Mouse (Mus musculus) neural tube, embryonic 11.5 days (tissue): Measurements from ENCODE around the gene Prkcb. TPM values are rescaled to one million over a fixed set of nuclear protein-coding genes. Genes with fewer than 3 reads are reported as not detected.

Source experiments
- ATAC-seq: fragments of 200-750 bp; cut with Nextera tagmentation; 2 replicates; pipeline ENCODE4 v1.8.0; 2017; ENCODE audit warnings: moderate number of reproducible peaks, mild to moderate bottlenecking, moderate TSS enrichment, moderate library complexity; ENCODE audit not compliant: insufficient read depth, low FRiP score, low TSS enrichment
- DNase-seq: peaks from one replicate; pipeline ENCODE4 v3.0.0-alpha.2; 2015; ENCODE audit warnings: low spot score
- H3K27ac ChIP-seq: fragments of 300-500 bp; sonication (generic); 2 replicates; pipeline ENCODE4 v1.5.1; 2014; ENCODE audit warnings: low read depth, mild to moderate bottlenecking, low read length
- H3K27me3 ChIP-seq: fragments of 300-500 bp; sonication (generic); 2 replicates; pipeline ENCODE4 v1.6.1; 2014; ENCODE audit warnings: mild to moderate bottlenecking, low read length, mixed read lengths; ENCODE audit not compliant: control insufficient read depth, insufficient read depth
- H3K36me3 ChIP-seq: fragments of 300-500 bp; sonication (generic); 2 replicates; pipeline ENCODE4 v1.6.1; 2014; ENCODE audit warnings: mild to moderate bottlenecking, low read length, moderate library complexity, mixed read lengths; ENCODE audit not compliant: control insufficient read depth, insufficient read depth
- H3K4me1 ChIP-seq: fragments of 300-500 bp; sonication (generic); 2 replicates; pipeline ENCODE4 v1.6.1; 2014; ENCODE audit warnings: low read length, mixed read lengths; ENCODE audit not compliant: control insufficient read depth, insufficient read depth
- H3K4me2 ChIP-seq: fragments of 300-500 bp; sonication (generic); 2 replicates; pipeline ENCODE4 v1.6.1; 2014; ENCODE audit warnings: low read depth, mild to moderate bottlenecking, moderate library complexity
- H3K4me3 ChIP-seq: fragments of 300-500 bp; sonication (generic); 2 replicates; pipeline ENCODE4 v1.5.1; 2014; ENCODE audit warnings: low read depth, low read length
- H3K9ac ChIP-seq: fragments of 300-500 bp; sonication (generic); 2 replicates; pipeline ENCODE4 v1.6.1; 2014; ENCODE audit warnings: mild to moderate bottlenecking, low read length
- H3K9me3 ChIP-seq: fragments of 300-500 bp; sonication (generic); 2 replicates; pipeline ENCODE4 v1.6.1; 2016; ENCODE audit warnings: low read length; ENCODE audit not compliant: control insufficient read depth
- WGBS: fragments of 180-500 bp; shearing (Covaris S2); extraction: QIAGEN DNeasy Blood & Tissue Kit; methylation state at CpG from one replicate; pipeline ENCODE4 v1.1.7; 2014; 5-methylcytosine and 5-hydroxymethylcytosine counted together
- polyA plus RNA-seq: library from polyadenylated mRNA; unstranded; fragments of >200 nt; fragmentation: Nextera tagmentation; extraction: Ambion mirVana; gene quantifications from 2 replicates; pipeline ENCODE4 v1.2.1, GENCODE M21; 2014

The Prkcb gene
- polyA plus RNA-seq, 1 experiment from 2014 or later, result 13.4 TPM

GRCm38 (mm10) chr7:122414608-122415007, 126.1 kb downstream of the Prkcb start:
- no peaks in the 10 kb centered on the region for H3K27me3 ChIP-seq
- H3K4me3 ChIP-seq, result no peak overlapping the region
- no peak for DNase-seq
- no peak for ATAC-seq
- H3K9ac ChIP-seq, result no peak overlapping the region
- no peaks in the 10 kb centered on the region for H3K9me3 ChIP-seq
- H3K27ac ChIP-seq, result no peak overlapping the region
- H3K4me2 ChIP-seq, result no peak overlapping the region
- no peaks in the 10 kb centered on the region for H3K4me1 ChIP-seq
- WGBS, result 89% methylated on average over 6 of the region's 6 CpGs
- no peaks in the 10 kb centered on the region for H3K36me3 ChIP-seq

GRCm38 (mm10) chr7:122415387-122415786, 126.8 kb downstream of the Prkcb start:
- 88% methylated on average over 9 of the region's 9 CpGs for WGBS
- no peaks in the 10 kb centered on the region for H3K4me1 ChIP-seq
- H3K9ac ChIP-seq, result no peak overlapping the region
- no peaks in the 10 kb centered on the region for H3K36me3 ChIP-seq
- no peak for ATAC-seq
- no peak overlapping the region for H3K4me2 ChIP-seq
- DNase-seq, result no peak
- no peak overlapping the region for H3K4me3 ChIP-seq
- H3K27me3 ChIP-seq, result no peaks in the 10 kb centered on the region
- H3K9me3 ChIP-seq, result no peaks in the 10 kb centered on the region
- H3K27ac ChIP-seq, result no peak overlapping the region

- H3K9me3 ChIP-seq, result no peaks in the 10 kb centered on the region
- ATAC-seq, result no peak
- 57% methylated on average over 12 of the region's 12 CpGs for WGBS
- no peaks in the 10 kb centered on the region for H3K36me3 ChIP-seq
- peak; percentile 10 for DNase-seq
- H3K4me1 ChIP-seq, result no peaks in the 10 kb centered on the region
- H3K4me3 ChIP-seq, result no peak overlapping the region
- no peak overlapping the region for H3K4me2 ChIP-seq
- H3K27ac ChIP-seq, result no peak overlapping the region
- no peaks in the 10 kb centered on the region for H3K27me3 ChIP-seq
- no peak overlapping the region for H3K9ac ChIP-seq
These were observed 127.4 kb downstream of the Prkcb start for GRCm38 (mm10) chr7:122415904-122416303.

- ATAC-seq, result no peak
These were observed 130.0 kb downstream of the Prkcb start for GRCm38 (mm10) chr7:122418551-122418950.

GRCm38 (mm10) chr7:122423816-122424215, 135.3 kb downstream of the Prkcb start:
- no peak for DNase-seq
- Histone ChIP-seq H3K9me3 (no peaks in the 10 kb centered on the region), H3K4me3 (no peak overlapping the region), H3K27ac (no peak overlapping the region), H3K36me3 (no peaks in the 10 kb centered on the region), H3K4me2 (no peak overlapping the region), H3K4me1 (no peaks in the 10 kb centered on the region), H3K9ac (no peak overlapping the region), H3K27me3 (no peaks in the 10 kb centered on the region)
- 73% methylated on average over 4 of the region's 4 CpGs for WGBS
- ATAC-seq, result no peak

More at GRCm38 (mm10) chr7:122418551-122418950, 130.0 kb downstream of the Prkcb start:
- Histone ChIP-seq H3K9me3 (no peaks in the 10 kb centered on the region), H3K9ac (no peak overlapping the region), H3K4me3 (no peak overlapping the region), H3K27me3 (no peaks in the 10 kb centered on the region), H3K4me1 (no peaks in the 10 kb centered on the region), H3K36me3 (no peaks in the 10 kb centered on the region), H3K4me2 (no peak overlapping the region), H3K27ac (no peak overlapping the region)
- 79% methylated on average over 3 of the region's 3 CpGs for WGBS
- DNase-seq, result no peak

- H3K9ac ChIP-seq, result no peak overlapping the region
- ATAC-seq (no peak), DNase-seq (no peak)
- WGBS, result 63% methylated on average over 5 of the region's 5 CpGs
- H3K36me3 ChIP-seq, result no peaks in the 10 kb centered on the region
- no peak overlapping the region for H3K4me2 ChIP-seq
- H3K27me3 ChIP-seq, result no peaks in the 10 kb centered on the region
- no peaks in the 10 kb centered on the region for H3K9me3 ChIP-seq
- no peaks in the 10 kb centered on the region for H3K4me1 ChIP-seq
- no peak overlapping the region for H3K27ac ChIP-seq
- no peak overlapping the region for H3K4me3 ChIP-seq
These were observed 140.6 kb downstream of the Prkcb start for GRCm38 (mm10) chr7:122429134-122429533.

DNA sequence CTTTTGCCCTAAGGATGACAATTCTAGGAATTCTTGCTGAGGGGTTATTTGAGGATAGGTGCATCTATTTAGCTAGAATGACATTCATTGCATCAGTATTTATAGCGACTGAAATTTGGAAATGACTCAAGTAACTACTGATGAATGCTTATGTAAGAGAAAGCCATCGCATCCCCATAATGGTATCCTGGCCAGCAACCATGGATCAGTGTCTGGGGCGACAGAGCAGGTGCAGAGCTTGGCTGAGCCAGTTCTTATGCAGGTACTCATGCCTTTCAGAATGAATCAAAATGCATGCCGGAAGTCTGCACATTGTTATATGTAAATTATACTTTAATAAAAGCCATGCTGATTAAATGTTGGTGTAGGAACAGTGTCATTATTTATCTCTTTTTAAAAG, 143.8 kb downstream of the Prkcb start:
- DNase-seq, result no peak
- Histone ChIP-seq H3K4me3 (no peak overlapping the region), H3K4me2 (no peak overlapping the region), H3K36me3 (no peaks in the 10 kb centered on the region), H3K4me1 (no peaks in the 10 kb centered on the region), H3K9ac (no peak overlapping the region), H3K9me3 (no peaks in the 10 kb centered on the region), H3K27me3 (no peaks in the 10 kb centered on the region), H3K27ac (no peak overlapping the region)
- WGBS, result 91% methylated on average over 4 of the region's 4 CpGs
- no peak for ATAC-seq

DNA sequence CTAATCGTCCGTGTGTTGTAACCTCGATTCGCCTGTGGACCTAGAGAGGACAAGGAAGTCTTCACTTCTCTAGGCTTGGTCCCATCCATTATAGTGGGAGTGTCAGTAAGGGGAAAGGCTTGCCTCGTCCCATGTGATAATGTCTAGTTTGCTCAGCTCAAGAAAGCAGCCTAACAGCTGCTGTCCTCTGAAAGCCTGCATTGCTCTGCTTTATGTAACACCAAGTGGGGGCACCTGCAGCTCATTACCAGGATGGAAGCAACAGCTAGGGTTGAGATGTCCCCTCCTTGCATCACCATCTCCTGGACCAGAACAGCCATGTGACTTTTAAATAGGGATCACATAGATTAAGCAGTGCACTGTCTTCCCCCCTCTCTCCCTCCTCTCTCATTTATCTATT, 144.8 kb downstream of the Prkcb start:
- Histone ChIP-seq H3K9me3 (no peaks in the 10 kb centered on the region), H3K27ac (no peak overlapping the region), H3K36me3 (no peaks in the 10 kb centered on the region), H3K4me1 (no peaks in the 10 kb centered on the region), H3K27me3 (no peaks in the 10 kb centered on the region), H3K4me3 (no peak overlapping the region), H3K4me2 (no peak overlapping the region), H3K9ac (no peak overlapping the region)
- DNase-seq (no peak), ATAC-seq (no peak)
- WGBS, result 89% methylated on average over 5 of the region's 5 CpGs

- no peaks in the 10 kb centered on the region for H3K27me3 ChIP-seq
- H3K4me3 ChIP-seq, result no peak overlapping the region
- no peak overlapping the region for H3K27ac ChIP-seq
- ATAC-seq, result no peak
- no peak for DNase-seq
- 92% methylated on average over 4 of the region's 4 CpGs for WGBS
- no peak overlapping the region for H3K9ac ChIP-seq
- no peak overlapping the region for H3K4me2 ChIP-seq
- no peaks in the 10 kb centered on the region for H3K9me3 ChIP-seq
- H3K36me3 ChIP-seq, result no peaks in the 10 kb centered on the region
- no peaks in the 10 kb centered on the region for H3K4me1 ChIP-seq
These were observed 146.4 kb downstream of the Prkcb start for GRCm38 (mm10) chr7:122434941-122435340.
